Mouse (Mus musculus) left cerebral cortex, postnatal 14 days (tissue): ENCODE data around the gene Pik3ca. TPM values are rescaled to one million over a fixed set of nuclear protein-coding genes. Genes with fewer than 3 reads are reported as not detected.
A peak's percentile ranks its signal among the peaks of the same experiment; 100 is the strongest.

Experiments
- DNase-seq, 2 experiments: peaks; one replicate each; pipeline ENCODE4 v3.0.0; 2021 to 2022; ENCODE audit warnings: low spot score in 2 of 2, mixed read lengths in 1 of 2
- intact Hi-C: fragments of 180-260 bp; cut with DNase I; formaldehyde crosslinking; loops from one replicate; pipeline ENCODE4 v1.15.1; 2025
- long read RNA-seq, 2 experiments: library from polyadenylated mRNA; stranded (forward); transcript quantifications; one replicate each; pipeline ENCODE4 v2.0.0; 2021
- total RNA-seq, 2 experiments: library from RNA; stranded (reverse); gene quantifications; 2 replicates each; pipeline ENCODE4 v1.2.3; 2021

The Pik3ca gene
- total RNA-seq = 10 to 100 TPM; 55.0 to 59.2 TPM
- long read RNA-seq, experiment 1, full-length matches to known transcripts = 2 of 34 reads
- long read RNA-seq, experiment 1, partial matches to known transcripts = 3 of 34 reads
- long read RNA-seq, experiment 1, other reads (novel, unspliced or antisense) = 29 of 34 reads
- long read RNA-seq, experiment 2, partial matches to known transcripts = 3 of 25 reads
- long read RNA-seq, experiment 2, other reads (novel, unspliced or antisense) = 22 of 25 reads

- intact Hi-C loops = loop anchor here (2.0 to 5.0 kb wide), 2 partner anchors 33 to 55 kb away; no protein-coding TSS in a partner anchor
- DNase-seq = peak; percentile 46 to 54
These were observed at the start of gene Pik3ca for GRCm38 (mm10) chr3:32397461-32398174. TSS of gene Pik3ca (plus strand) at chr3:32397671.

DNA sequence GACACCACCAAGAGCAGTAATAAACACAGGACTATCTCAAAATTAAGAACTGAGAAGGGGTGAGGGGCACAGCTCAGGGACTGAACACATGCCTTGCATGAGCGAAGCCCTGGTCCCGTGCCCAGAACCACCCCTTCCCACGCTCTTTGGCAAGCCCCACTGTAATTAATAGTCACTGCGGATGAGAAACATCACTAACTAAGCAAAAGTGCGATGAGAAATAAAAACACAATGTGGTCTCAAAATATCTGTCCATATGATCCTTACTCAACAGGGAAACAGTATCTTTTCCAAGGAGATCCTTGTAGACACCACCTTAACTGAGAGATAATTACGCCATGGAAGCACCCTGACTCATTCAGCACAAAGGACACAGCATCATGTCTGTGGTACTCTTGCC, 49.6 kb upstream of the Pik3ca start:
- intact Hi-C loops = no loop called here
- peak; percentile 65 to 82 for DNase-seq

GRCm38 (mm10) chr3:32361221-32361620, 36.2 kb upstream of the Pik3ca start:
- intact Hi-C loops = no loop called here
- DNase-seq = no peak

- DNase-seq = peak in 1 of 2 experiments; percentile 13
- intact Hi-C loops = loop anchor here (2.0 kb wide), 1 partner anchor 33 kb away; the partner anchor contains the start of gene Pik3ca
These were observed 33.3 kb upstream of the Pik3ca start for GRCm38 (mm10) chr3:32364195-32364594.

DNA sequence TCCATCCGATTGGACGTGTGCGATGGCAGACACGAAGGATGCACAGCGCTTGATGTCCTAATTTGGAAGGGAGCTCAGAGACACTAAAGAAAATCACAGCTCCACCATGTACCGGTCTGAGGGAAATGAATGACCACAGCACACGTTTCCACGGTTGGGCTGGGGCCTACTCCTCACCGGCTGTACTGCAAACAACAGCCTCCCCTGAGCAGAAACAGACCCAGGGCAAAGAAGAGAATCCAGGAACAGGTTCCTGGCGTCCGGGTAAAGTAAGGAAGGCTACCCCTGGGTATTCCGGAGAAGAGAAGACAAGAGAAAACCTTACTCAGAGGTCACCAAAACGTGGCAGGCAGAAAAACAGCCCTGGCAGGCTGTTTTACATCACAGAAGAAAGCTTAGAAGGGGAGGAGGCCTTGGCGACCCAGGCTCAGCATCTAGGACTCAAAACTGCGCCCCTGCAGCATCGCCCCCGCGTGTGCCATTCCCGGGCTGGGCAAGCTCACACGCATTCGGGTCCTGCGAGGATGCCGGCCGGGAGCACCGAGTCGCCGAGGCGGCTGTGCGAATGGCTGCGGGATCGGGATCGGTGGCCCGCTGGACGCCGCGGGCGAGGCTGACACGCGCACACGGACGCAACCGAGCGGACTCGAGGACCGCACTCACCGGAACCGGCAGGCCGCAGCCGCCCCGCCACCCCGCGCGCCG, 32.5 kb upstream of the Pik3ca start:
- peak; percentile 49 to 54 for DNase-seq
- intact Hi-C loops = loop anchor here (2.0 kb wide), 1 partner anchor 32 kb away; the partner anchor contains the start of gene Pik3ca

- intact Hi-C loops = loop anchor here (2.0 kb wide), 1 partner anchor 31 kb away; the partner anchor contains the start of gene Pik3ca
- DNase-seq = peak; percentile 60 to 86
These were observed 31.8 kb upstream of the Pik3ca start, which contains the start of gene Zmat3 for GRCm38 (mm10) chr3:32365546-32366245. TSS of gene Zmat3 (minus strand) at chr3:32366014.

GRCm38 (mm10) chr3:32366246-32366734, 31.2 kb upstream of the Pik3ca start:
- peak; percentile 17 to 41 for DNase-seq
- intact Hi-C loops = no loop called here

DNA sequence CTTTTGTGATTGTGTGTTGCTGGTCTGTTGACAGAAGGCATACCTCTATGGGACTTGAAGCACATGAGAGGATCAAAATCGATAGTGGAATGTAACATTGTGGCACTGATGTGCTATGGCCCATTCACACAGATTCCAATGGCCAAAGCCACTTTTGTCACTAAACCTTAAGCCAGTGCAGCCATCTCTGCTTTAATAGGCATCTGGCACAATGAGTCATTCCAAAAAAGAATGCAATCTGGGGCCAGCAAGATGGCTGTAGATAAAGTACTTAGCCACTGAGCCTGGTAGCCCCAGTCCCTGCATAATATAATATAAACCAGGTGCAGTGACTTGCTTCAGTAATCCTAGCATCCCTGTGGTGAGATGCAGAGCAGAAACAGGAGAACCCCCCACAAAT, 30.0 kb upstream of the Pik3ca start:
- no peak for DNase-seq
- intact Hi-C loops = no loop called here

GRCm38 (mm10) chr3:32371957-32372356, 25.5 kb upstream of the Pik3ca start:
- intact Hi-C loops = no loop called here
- DNase-seq = no peak

DNA sequence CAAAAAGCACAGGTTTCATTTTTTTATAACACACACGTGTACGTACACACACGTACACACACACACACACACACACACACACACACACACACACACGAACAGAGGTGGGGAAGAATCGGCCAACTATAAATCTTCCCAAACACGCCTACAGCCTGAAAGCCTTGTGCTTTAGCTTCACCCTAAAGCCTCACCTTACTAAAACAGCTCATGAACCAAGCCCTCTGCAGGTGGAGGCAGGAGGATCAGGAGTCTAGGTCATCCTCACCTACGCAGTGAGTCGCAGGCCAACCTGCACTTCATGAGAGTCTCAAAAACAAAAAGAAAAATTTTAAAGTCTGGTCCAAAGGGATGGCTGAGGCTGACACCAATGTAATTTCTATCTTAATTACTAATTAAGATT, 25.0 kb upstream of the Pik3ca start:
- intact Hi-C loops = no loop called here
- DNase-seq = no peak

- DNase-seq = no peak
- intact Hi-C loops = no loop called here
These were observed 24.2 kb upstream of the Pik3ca start for GRCm38 (mm10) chr3:32373236-32373635.

DNA sequence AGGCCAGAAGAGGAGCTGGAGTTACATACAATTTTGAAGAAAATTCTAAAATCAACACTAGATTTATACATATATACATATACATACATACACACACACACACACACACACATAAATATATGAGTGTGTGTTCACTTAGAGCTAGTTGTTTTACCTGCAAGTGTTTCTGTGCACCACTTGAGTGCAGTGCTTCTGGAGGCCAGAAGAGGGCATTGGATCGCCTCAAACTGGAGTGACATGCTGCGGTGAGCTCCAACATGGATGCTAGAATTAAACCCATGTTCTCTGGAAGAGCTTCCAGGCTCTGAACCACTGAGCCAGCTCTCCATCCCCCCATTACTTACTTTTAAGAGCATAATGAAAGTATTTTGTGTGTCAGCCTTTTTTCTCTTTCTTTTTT, 17.6 kb upstream of the Pik3ca start:
- no peak for DNase-seq
- intact Hi-C loops = no loop called here

DNA sequence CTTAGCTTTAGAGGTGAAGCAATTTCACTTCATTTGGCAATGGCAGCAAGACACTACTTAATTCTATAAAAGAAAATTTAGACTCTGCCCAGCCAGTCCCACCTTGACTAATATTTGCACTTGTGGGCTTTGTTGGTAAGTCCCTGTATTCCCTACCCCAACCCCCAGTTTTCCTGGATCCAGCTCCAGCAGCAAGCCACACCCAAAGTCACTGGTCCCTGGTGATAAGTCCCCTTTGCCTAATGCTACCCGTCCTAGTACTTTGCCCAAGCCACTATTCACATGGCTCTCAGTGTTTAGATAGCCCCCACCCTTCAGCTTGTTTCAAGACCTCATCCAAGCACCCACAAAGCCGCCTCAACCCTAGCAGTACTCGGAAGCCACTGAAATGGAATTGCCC, 15.9 kb upstream of the Pik3ca start:
- intact Hi-C loops = no loop called here
- DNase-seq = no peak

DNA sequence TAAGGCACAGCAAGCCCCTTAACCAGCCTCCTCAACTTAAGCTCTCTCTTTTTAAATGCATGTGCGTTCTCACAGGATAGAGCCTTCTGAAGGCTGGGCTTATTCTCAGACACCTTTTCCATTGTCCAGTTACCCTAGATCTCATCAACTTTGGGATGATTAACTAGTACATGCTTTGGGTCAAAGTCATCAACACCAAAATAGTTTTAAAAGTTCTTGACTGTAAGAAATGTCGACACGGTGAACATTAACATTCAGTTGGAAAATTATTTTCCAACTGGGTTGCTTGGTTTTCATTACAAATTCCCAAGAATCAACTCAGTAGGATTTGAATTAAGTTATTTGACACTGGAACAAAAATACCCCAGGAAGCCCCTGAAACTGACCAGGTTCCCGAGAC, 4.6 kb upstream of the Pik3ca start:
- intact Hi-C loops = no loop called here
- no peak for DNase-seq

- intact Hi-C loops = no loop called here
- no peak for DNase-seq
These were observed 3.5 kb upstream of the Pik3ca start for GRCm38 (mm10) chr3:32393986-32394385.

DNA sequence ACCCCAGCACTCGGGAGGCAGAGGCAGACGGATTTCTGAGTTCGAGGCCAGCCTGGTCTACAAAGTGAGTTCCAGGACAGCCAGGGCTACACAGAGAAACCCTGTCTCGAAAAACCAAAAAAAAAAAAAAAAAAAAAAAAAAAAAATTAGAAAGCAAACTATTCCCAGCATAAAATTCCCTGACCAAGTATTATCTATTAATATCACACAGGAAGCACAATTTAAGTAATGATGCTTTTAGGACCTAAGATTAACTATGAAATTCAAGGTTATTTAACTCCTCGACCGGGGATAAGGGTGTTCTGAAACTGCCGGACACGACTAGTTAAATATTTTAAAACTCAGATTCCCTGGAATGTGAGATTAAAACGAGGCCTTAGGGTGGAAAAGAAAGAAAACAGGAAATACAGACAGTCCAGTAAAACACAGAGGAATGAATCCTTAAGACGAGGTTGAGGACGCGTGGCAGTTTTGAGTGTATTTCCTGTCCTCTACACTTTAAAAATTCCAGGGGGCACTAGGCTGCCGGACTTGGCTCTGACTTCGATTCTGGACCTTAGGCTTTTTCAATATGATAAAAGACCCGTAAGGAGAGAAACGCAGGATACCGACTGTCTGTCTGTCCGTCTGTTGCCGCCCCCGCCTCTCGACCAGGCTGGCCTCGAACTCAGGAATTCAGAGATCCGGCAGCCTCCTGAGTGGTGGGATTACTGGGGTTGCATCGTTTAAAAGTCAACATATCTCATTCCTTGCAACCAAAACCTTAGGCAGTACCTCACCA, 1.5 kb upstream of the Pik3ca start:
- intact Hi-C loops = loop anchor here (2.0 to 5.0 kb wide), 2 partner anchors 31 to 54 kb away; no protein-coding TSS in a partner anchor
- peak in 1 of 2 experiments; percentile 35 for DNase-seq

- peak; percentile 95 to 97 for DNase-seq
- intact Hi-C loops = loop anchor here (2.0 to 5.0 kb wide), 2 partner anchors 32 to 55 kb away; no protein-coding TSS in a partner anchor
These were observed 544 bp upstream of the Pik3ca start for GRCm38 (mm10) chr3:32396794-32397460.

GRCm38 (mm10) chr3:32398175-32398538, 686 bp downstream of the Pik3ca start:
- intact Hi-C loops = loop anchor here (5.0 kb wide), 1 partner anchor 56 kb away; no protein-coding TSS in a partner anchor
- no peak for DNase-seq
